Mouse (Mus musculus): ENCODE measurements around the gene Snw1. TPM values are rescaled to one million over a fixed set of nuclear protein-coding genes. Genes with fewer than 3 reads are reported as not detected.
"Not testable (repeated sequence)": the region's sequence is repeated elsewhere in the genome, so short reads cannot be mapped to it uniquely, and the experiment has no call there.

Snw1 gene
- total RNA-seq (2021) = 10 to 100 TPM; 41.6 to 44.4 TPM

DNA sequence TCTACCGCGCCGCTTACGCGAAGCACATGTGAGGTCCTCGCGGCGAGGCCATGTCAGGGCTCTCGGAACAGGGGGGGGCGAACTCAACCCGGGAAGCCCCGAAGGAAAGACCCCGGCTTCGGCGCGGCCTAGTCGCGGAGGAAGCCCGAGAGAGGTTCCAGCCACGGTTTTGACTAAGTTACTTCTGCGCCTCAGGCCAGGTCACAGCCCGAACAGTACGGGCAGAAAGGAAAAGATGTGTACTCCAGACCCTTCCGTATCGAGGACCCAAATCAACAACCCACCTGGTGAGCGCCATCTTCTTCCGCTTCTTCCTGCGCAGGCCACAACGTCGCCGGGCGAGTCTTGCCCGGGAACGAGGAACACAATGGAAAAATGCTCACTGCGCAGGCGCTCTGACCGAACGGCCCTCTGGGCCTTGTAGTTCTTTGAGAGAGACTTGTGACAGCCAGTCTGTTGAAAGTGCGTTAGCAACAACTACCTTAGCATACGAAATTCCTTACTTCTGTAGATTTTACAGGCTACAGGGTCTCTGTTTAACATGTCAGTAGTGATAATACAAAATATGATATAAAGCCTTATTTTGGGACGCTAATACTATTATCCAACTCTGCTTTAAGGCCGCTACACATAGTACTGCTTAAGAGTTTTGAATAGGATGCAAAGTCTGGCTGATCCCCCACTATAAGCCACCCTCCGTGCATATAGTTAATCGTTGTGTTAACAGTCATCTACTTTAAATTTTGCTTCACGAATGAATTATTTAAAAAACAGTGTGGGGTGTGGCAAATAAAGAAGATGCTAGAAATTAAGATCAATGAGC is at the start of gene Snw1:
TSS of gene Snw1 (minus strand) at position 311 of the 823 bp plus-strand sequence.
- DNase-seq (ENCODE audit: low spot score) = peak; percentile 90
- intact Hi-C loops (cut with DNase I) = loop anchor here (2.0 kb wide), 1 partner anchor 27 kb away; the partner anchor contains the start of gene Alkbh1

DNA sequence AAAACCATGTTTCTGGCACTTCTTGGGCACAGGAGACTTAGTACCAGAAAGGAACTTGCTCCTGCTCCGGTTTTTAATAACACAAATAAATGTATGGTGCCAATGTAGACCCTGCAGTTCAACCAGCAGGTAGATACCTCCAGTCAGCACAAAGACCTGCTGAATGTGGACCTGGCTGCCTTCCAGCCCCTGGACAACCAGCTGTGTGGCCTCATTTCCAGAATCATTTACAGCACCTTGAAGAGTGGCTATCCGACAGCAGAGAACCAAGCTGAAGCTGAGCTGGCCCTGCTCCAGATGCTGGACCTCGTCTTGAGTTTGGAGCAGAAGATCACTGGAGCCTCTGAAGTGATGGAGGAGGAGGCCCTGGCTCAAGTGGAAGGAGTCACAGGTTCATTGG is 47.5 kb upstream of the Snw1 start:
- intact Hi-C loops (cut with DNase I); DNase-seq (ENCODE audit: low spot score): not testable (repeated sequence)

DNA sequence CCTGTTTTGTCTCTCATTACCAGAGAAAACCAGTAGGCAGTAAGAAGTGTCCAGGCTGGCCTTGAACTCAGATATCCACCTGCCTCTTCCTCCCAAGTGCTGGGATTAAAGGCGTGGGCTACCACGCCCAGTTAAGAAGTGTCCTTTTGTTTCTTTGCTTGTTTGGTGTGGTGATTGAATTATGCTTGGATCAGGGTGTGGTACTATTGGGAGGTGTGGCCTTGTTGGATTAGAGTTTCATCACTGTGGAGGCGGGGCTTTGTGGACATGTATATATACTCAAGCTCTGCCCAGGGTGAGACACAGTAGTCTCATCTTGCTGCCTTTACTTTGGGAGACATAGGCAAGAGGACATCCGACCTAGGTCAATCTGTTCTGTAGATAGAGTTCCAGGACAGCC is 41.9 kb upstream of the Snw1 start, which contains the start of gene Gm8300:
TSS of gene Gm8300 (plus strand) at position 301 of the 400 bp plus-strand sequence.
- DNase-seq (ENCODE audit: low spot score); intact Hi-C loops (cut with DNase I): not testable (repeated sequence)

DNA sequence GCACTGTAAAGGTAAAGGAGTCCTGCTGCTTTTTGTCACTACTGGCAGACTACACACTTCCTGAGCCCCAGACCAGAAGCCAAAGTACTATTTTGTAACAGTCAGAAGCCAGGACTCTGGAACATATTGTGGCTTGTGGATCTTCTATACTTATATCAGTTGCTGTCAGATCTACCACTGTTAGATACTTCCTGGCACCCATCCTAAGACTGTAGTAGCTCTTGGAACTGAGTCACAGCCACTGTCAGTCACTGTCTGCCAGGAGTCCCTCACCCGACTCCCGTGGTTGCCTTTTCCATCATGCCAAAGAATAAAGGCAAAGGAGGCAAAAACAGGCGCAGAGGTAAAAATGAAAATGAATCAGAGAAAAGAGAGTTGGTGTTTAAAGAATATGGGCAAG is 22.3 kb upstream of the Snw1 start, which contains the start of gene Gm5788:
TSS of gene Gm5788 (plus strand) at position 301 of the 400 bp plus-strand sequence.
- DNase-seq (ENCODE audit: low spot score); intact Hi-C loops (cut with DNase I): not testable (repeated sequence)

DNA sequence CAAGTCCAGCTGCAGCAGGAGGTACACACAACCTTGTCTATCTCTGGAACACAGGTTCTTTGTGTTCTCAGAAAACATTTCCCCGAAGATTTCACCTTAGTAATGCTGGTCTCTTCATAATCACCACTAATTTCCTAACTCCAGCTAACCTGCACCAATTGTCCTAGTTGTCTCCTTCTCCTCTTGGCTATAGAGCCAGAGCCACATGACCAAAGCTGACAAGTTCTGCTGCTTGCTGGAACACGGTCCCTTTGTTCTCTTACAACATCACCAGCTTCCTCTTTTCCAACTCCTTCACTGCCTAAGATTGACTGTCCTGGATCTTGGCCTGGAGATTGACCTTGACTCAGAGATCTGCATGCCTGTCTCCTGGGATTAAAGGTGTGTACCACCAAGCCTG is 16.6 kb upstream of the Snw1 start:
- intact Hi-C loops (cut with DNase I); DNase-seq (ENCODE audit: low spot score): not testable (repeated sequence)

DNA sequence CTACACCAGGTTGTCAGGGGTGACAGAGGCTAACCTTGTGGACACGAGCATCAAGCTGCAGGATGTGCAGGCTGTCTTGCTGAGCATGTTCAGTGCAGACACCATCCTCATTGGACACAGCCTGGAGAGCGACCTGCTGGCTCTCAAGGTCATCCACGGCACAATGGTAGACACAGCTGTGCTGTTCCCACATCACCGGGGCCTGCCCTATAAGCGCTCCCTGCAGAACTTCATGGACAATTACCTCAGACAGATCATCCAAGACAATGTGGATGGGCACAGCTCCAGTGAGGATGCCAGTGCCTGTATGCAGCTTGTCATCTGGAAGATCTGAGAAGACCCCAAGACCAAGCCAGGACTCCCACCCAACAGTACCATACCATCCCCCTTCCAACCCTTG is 10.4 kb upstream of the Snw1 start:
- intact Hi-C loops (cut with DNase I); DNase-seq (ENCODE audit: low spot score): not testable (repeated sequence)

DNA sequence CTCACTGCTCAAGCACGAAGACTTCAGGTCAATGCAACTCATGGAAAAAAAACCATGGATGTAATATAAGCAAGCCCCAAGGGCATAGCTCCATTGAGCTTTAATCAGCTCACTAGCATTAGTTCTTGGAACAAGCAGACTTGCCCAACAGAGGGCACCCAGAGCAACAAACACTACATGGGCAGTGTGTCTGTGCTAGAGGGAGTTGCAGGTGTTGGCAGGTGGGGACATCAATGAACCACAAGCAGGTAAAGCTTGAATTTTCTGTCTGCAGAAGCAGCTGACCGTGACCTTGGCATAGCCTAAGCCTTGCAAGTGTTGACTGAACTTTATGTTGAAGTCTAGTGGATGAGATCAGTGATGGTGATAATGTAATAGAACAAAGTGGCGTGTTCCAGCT is 2.7 kb upstream of the Snw1 start:
- intact Hi-C loops (cut with DNase I) = no loop called here
- no peak for DNase-seq (ENCODE audit: low spot score)

DNA sequence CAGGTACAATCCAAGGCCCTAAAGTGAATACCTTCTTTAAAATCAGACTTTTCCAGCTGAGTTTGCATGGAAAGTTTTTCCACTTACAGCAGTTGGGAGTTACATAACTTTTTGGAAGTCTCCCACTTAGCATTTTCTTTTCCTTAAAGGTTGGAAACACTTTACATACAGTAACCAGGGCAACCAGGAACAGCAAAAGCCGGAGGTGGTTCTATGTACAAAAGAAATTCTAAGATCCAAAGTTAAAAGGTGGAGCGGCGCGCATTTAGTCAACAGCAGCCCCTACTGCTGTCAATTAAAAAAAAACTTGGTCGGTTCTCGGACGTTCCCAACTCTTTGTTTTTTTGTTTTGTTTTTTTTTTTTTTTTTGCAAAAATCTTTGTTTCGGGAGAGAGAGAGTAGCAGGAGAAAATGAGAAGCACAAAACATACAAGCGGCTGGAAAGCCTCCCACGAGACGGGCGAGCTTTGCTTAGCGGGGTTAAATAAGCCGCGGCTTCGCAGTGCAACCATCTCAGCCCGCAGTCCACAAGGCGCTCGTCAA is 582 bp downstream of the Snw1 start:
- no peak for DNase-seq (ENCODE audit: low spot score)
- intact Hi-C loops (cut with DNase I) = loop anchor here (2.0 kb wide), 1 partner anchor 27 kb away; the partner anchor contains the start of gene Alkbh1

DNA sequence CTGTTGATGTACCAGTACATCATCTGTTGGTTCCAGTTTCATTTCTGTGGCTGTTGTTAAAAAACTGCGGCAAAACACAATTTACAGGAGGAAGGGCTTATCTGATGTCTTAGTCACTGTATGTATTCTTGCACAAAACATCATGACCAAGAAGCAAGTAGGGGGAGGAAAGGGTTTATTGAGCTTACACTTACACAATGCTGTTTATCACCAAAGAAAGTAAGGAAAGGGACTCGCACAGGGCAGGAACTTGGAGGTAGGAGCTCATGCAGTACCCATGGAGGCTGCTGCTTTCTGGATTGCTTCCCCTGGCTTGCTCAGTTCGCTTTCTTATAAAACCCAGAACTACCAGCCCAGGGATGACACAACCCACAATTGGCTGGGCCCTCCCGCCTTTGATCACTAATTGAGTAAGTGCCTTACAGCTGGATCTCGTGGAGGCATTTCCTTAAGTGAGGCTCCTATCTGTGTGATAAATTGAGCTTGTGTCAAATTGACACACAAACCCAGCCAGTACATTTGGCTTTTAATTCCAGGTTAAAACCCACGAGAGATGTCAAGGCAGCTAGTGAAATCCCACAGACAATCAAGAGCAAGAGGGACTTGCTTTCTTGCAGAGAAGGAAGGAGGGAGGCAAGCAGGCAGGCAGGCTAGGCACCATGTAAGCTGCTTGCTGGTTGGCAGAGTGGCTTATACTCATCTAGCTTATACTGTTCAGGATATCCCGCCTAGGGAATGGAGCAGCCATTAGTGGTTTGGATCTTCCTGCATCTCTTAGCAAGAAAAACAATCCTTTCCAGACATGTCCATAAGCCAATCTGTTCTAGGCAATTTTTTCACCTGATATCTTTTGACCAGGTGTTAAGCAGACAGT is 1.6 kb downstream of the Snw1 start:
- intact Hi-C loops (cut with DNase I) = loop anchor here (2.0 kb wide), 1 partner anchor 26 kb away; the partner anchor contains the start of gene Alkbh1

DNA sequence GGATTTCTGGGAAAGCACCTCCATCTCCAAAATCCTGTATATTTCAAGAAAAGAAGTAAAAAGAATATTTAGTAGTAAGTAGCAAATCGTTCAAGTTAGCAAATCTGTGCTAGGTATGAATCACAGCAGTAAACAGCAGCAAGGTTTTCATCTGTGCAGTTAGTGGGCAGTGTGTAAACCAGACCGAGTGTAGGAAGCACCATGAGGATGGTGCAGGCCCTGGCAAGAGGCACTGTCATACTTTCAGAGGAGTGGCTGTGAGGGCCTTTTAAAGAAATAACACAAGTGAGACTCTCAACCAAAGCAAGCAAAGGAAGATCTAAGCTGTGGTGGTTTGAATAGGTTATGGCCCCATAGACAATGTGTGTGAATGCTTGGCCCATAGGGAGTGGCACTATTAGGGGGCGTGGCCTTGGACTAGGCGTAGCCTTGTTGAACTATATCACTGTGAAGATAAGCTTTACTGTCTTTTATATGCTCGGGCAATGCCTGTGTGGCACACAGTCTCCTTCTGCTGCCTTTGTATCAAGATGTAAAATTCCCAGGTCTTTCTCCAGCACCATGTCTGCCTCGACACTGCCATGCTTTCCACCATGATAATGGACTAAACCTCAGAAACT is 7.3 kb downstream of the Snw1 start:
- intact Hi-C loops (cut with DNase I) = no loop called here
- DNase-seq (ENCODE audit: low spot score) = no peak

More for the DNA sequence above, 1.6 kb downstream of the Snw1 start:
- DNase-seq (ENCODE audit: low spot score) = no peak

DNA sequence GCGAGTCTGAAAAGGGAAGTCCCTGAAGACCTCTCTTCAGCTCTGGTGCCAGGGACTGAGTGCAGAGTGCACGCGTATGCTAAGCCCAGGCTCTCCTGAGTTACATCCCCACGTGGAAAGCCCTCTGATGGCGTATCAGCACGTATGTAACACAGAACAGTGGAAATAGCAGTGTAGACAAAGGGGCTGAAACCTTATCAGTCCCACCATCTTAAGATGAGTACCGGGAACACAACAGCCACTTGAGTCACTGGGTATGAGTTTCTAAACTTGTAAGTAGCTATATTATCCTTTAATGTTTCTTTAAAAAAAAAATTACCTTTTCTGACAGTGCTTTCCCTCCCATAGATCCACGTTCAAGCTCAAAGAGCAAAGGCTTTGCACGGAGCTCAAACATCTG is 22.6 kb downstream of the Snw1 start:
- no peak for DNase-seq (ENCODE audit: low spot score)
- intact Hi-C loops (cut with DNase I) = no loop called here

DNA sequence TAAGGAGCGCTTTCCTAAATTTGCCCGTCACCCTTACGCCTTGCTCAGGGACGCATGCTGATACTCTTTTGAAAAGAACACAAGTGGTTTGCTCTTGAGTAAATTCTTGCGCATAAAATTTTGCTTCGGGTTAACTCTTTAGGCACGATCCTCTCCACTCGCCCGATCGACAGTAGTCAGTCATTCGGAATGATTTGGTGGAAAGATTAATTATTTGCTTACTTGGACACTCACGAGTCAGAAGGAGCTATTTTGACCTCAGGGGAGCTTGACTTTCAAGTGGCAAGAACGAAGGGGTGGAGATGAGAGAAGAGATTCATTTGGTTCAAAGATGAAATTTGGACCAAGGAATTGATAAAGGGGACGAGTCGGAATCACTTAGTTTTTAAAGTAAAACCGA is 27.9 kb downstream of the Snw1 start:
- DNase-seq (ENCODE audit: low spot score) = no peak
- intact Hi-C loops (cut with DNase I) = loop anchor here (2.0 kb wide), 1 partner anchor 27 kb away; no protein-coding TSS in a partner anchor

DNA sequence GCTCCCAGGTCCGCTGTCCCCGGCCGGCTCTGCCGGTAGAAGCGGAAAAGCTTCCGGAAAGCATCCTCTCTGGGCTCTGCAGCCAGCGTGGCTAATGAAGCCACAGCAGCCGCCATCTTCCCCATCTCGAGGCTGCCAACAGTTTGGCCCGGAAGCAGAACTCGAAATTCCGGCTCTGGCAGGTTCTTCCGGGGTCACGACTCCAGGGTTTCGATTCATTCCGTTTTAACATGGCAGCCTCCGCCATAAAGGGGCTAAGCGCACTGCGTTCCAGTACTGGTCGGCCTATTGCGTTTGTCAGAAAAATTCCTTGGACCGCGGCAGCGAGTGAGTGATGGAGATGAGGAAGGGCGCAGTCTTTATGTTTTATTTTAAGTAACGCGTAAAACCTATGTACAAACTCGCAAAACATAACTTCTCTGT is 28.4 kb downstream of the Snw1 start, which contains the start of the genes Slirp and Alkbh1:
TSS of gene Slirp (plus strand) at position 197 of the 423 bp plus-strand sequence.
TSS of gene Alkbh1 (minus strand) at position 318 of the 423 bp plus-strand sequence.
- DNase-seq (ENCODE audit: low spot score) = peak; percentile 74
- intact Hi-C loops (cut with DNase I) = loop anchor here (2.0 kb wide), 1 partner anchor 27 kb away; no protein-coding TSS in a partner anchor

DNA sequence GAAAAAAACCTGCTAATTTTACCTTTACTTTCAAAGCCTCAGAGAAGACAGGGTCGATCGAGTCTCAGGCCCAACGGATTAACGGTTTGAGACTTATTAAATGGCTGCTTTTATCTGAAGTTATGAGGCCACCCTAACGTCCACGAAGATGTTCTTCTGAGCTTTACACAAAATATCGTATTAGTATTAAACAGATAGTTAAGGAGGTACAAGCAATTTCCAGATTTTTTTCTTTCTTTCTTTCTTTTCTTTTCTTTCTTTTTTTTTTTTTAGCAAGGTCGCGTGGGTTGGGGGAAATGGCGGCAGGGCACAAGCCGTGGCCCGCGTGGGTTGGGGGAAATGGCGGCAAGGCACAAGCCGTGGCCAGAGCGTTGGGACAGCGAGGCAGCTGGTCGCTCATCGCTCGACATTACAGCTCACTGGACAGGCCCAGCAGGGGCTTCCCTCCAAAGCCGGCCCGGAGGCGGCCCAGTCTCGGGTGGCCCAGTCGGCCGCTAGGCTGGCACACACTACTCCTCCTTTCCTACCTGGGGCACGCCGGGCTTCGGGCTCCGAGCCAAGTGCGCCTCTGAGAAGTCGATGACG is 28.9 kb downstream of the Snw1 start:
- intact Hi-C loops (cut with DNase I) = no loop called here
- DNase-seq (ENCODE audit: low spot score) = no peak

DNA sequence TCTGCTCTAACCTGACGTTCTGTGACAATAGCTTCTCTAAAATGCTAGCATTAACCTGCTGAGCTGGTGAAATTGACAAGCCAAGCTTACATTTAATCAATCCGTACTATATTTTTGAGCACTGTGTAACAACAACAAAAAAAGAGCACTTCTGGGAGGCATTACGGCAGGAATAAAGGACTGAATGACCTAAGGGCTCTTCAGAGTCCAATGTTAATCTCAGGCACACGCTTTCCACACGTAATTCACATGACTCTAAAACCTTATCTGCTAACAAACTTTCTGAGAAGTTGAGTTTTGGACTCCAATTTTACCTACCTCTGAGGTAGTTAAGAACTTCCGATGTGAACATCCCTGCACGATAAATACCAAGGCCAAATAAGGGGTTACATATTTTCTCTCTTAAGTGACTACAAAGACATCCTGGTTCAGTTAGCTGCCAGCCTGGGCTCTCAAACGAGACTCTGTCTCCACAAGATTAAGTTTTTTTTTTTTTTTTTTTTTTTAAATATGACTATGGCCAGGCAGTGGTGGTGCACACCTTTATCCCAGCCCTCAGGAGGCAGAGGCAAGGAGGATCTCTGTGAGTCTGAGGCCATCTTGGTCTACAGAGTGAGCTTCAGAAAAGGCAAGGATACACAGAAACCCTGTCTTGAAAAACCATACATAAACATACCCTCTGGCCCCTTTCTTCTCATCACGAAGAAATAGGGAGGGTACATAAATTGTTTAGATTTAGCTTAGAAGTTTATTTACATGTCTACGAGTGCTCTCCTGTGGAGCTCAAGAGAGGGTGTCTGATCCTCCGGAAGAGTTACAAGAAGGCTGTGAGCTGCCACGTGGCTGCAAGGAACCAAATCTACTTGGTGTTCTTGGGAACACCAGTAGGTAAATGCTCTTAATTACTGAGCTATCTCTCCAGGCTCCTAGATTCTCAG is 29.6 kb downstream of the Snw1 start:
- intact Hi-C loops (cut with DNase I) = no loop called here
- no peak for DNase-seq (ENCODE audit: low spot score)

DNA sequence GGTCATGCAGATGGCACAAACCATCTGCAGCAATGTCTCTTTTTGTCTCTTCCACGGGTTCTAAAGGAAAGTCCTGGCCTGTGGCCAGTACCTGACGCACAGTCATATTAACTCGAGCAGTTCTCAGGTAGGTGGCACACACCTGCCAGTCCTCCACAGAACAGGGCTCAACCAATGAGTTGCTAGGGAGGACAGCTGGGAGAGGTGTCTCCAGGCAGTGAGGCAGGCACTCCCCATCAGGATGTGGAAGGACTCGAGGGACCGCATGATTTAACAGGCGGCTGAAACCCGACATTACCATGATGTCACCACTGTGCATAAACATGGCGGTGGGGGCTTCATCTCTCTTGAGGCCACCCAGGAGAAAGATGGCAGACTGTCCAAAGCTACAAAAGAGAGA is 43.2 kb downstream of the Snw1 start:
- intact Hi-C loops (cut with DNase I) = no loop called here
- no peak for DNase-seq (ENCODE audit: low spot score)

DNA sequence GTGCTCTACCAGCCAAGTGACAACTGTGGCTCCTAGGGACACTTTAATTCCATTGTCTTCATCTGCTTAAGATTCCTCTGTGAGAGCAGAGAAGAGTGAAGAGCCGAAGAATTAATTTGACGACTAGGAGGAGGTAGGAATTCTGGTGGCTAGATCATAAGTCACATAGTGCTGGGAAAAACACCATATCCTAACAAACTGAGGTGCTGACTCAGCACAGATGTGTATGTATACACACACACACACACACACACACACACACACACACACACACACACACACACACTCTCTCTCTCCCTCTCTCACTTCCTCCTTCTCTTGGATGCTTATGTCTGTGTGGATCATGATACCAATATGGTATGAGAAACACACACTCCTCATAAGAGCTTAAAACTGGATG is 43.8 kb downstream of the Snw1 start:
- DNase-seq (ENCODE audit: low spot score) = no peak
- intact Hi-C loops (cut with DNase I) = no loop called here
